Mouse (Mus musculus) thymus, adult 2 months (tissue): ENCODE results near the gene Atp2a2. TPM values are rescaled to one million over a fixed set of nuclear protein-coding genes. Genes with fewer than 3 reads are reported as not detected.

Source experiments
- DNase-seq: peaks from one replicate; pipeline ENCODE4 v3.0.0; 2021
- H3K27ac ChIP-seq: fragments of 200-500 bp; 2 replicates; pipeline ENCODE4 v1.5.1; 2012; ENCODE audit warnings: low read length, control low read depth; ENCODE audit not compliant: control insufficient read depth, insufficient read depth
- H3K27me3 ChIP-seq: fragments of 200-500 bp; 2 replicates; pipeline ENCODE4 v1.6.1; 2012; ENCODE audit warnings: mild to moderate bottlenecking, low read length, moderate library complexity, mixed read lengths; ENCODE audit not compliant: control insufficient read depth, insufficient read depth
- H3K36me3 ChIP-seq: fragments of 200-500 bp; 2 replicates; pipeline ENCODE4 v1.6.1; 2012; ENCODE audit warnings: mild to moderate bottlenecking, low read length, moderate library complexity; ENCODE audit not compliant: control insufficient read depth, insufficient read depth
- H3K4me1 ChIP-seq: fragments of 200-500 bp; replicated peaks from 2 replicates; pipeline ENCODE4 v1.6.1; 2012; ENCODE audit warnings: low read length; ENCODE audit not compliant: control insufficient read depth, insufficient read depth
- H3K4me3 ChIP-seq: fragments of 200-500 bp; 2 replicates; pipeline ENCODE4 v1.5.1; 2012; ENCODE audit warnings: mild to moderate bottlenecking, low read length, control low read depth, moderate library complexity; ENCODE audit not compliant: control insufficient read depth, insufficient read depth
- CTCF ChIP-seq: fragments of 200-500 bp; IDR thresholded peaks from 2 replicates; pipeline ENCODE4 v1.5.1; 2012; ENCODE audit warnings: mild to moderate bottlenecking, control low read depth, low read length, moderate library complexity, borderline replicate concordance; ENCODE audit not compliant: control insufficient read depth, poor library complexity, insufficient read depth; ENCODE audit errors: extremely low read depth
- POLR2A ChIP-seq: fragments of 200-500 bp; IDR thresholded peaks from 2 replicates; pipeline ENCODE4 v1.6.1; 2012; ENCODE audit warnings: mild to moderate bottlenecking, low read length, control low read depth, moderate library complexity; ENCODE audit not compliant: control insufficient read depth, poor library complexity, insufficient read depth; ENCODE audit errors: extremely low read depth
- WGBS: fragments of 180-500 bp; shearing (Covaris S2); methylation state at CpG from one replicate; pipeline ENCODE4 v1.1.7; 2018; 5-methylcytosine and 5-hydroxymethylcytosine counted together
- polyA plus RNA-seq: library from polyadenylated mRNA; depleted of rRNA; stranded (reverse); fragments of >200 nt; gene quantifications from 2 replicates; pipeline ENCODE4 v1.2.3, GENCODE M21; 2012

The Atp2a2 gene
- polyA plus RNA-seq, 1 experiment, result 175 TPM

DNA sequence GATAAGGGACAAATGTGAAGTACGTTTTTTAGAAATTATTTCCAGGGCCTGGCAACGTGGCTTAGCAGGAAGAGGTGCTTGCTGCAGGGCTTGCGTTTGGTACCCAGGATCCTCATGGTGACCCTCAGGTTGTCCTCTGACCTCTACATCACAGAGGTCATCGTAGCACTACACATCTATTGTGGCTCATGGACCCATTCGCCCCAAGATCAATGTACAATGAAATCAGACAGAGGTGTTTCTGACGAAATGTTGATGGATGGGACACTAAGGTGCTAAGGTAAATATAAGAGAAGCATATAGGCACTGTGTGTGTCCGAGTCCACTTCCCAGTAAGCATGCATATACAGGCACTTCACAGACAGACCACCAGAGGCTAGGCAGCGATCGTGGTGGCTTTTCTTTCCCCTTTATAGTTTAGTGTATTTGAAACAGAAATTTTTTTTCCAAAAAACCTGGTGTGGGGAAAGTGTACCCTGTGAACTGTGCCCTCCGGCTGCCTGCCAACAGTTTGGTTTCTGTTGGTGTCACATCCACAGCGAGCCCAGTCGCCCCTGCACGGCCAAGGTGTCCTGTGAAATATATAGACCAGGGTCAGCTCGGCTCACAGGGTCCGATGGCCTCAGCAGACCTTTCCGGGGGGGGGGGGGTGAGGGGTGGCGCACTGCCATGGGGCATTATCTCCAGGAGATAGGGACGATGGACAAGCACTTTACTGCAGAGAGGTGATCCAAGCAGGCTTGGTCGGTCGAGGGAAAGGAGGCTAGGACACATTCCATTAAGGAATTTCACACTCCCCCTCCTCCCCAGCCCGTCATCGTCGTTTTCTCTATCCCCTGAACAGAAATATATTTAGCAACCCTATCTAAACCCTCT is 18.5 kb upstream of the Atp2a2 start:
- no peaks in the 10 kb centered on the region for H3K36me3 ChIP-seq
- H3K4me1 ChIP-seq, result peaks cover 11% of the 10 kb centered on the region
- DNase-seq, result no peak
- H3K4me3 ChIP-seq, result no peak overlapping the region
- TF ChIP-seq CTCF, result no peak
- TF ChIP-seq POLR2A, result no peak
- no peaks in the 10 kb centered on the region for H3K27me3 ChIP-seq
- 89% methylated on average over 23 of the region's 23 CpGs for WGBS
- no peak overlapping the region for H3K27ac ChIP-seq

DNA sequence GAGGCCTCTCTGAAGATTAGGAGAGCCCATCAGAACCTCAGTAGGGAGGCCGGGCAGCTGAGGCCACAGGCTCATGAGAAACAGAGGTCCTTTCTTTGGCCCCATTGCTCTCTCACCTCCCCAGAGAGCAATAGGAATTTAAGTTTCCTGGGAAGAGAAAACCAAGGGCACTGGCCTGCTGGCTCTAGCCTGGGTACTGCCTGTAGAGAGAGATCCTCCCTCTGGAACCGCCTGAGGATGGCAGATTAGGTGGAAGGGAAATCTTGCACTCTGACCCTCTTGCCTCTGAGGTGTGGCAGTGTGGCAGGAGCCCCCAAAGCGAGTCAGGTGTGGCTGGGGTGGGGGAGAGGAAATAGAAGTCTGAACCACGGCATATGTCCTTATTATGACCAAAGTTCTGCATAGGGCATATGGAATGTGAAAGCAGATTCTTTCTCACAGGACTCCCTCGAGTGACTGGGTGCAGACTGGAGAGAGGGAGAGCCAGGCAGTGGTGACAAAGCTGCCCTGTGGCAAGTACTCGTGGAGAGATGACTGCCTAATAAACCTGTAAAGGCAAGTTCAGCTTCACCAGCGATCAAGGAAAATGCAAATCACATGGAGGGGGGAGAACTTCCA is 17.1 kb upstream of the Atp2a2 start:
- 62% methylated on average over 7 of the region's 7 CpGs for WGBS
- DNase-seq, result no peak
- H3K27me3 ChIP-seq, result no peaks in the 10 kb centered on the region
- H3K4me1 ChIP-seq, result peaks cover 15% of the 10 kb centered on the region
- no peak overlapping the region for H3K4me3 ChIP-seq
- H3K36me3 ChIP-seq, result no peaks in the 10 kb centered on the region
- TF ChIP-seq POLR2A, result no peak
- no peak for TF ChIP-seq CTCF
- no peak overlapping the region for H3K27ac ChIP-seq

DNA sequence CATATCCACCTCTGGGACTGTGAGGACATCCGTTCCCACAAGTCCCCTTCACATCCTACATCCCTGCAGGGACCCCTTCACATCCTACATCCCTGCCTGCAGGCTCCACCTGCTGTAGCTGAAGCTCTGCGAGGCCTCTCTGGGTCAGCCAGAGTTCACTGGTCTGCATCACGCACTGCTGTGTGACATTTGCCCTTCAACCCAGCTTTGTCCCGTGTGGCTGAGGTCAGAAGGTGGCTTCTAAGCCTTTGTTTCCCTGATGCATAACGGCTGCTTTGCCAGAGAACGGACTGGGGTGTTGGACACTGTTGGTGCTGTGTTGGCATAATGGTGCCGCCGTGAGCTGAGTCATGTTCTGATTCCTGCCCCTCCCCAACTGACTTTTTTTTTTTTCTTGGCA is 16.2 kb upstream of the Atp2a2 start:
- Histone ChIP-seq H3K4me3 (no peak overlapping the region), H3K27ac (no peak overlapping the region), H3K4me1 (peaks cover 18% of the 10 kb centered on the region), H3K27me3 (no peaks in the 10 kb centered on the region), H3K36me3 (no peaks in the 10 kb centered on the region)
- no peak for TF ChIP-seq CTCF
- WGBS, result 92% methylated on average over 8 of the region's 8 CpGs
- DNase-seq, result no peak

DNA sequence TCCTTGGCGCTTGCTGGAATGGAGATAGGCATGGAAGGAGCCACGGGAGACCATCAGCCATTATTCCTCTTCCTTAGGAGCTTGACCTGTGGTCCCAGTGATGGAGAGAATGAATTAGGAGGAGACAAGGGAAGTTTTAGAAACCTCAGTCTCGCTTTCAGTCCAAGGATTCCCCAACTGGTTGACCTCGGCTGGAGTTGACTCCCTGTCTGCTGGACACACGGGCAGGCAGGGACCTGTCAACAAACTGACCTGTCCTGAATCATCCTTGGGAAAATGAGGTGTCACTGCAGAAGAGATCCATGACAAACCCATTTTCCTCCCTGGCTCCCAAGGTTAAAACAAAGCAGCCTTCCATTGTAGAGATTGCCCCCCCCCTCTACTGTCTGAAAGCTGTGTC is 14.9 kb upstream of the Atp2a2 start:
- no peak for TF ChIP-seq CTCF
- TF ChIP-seq POLR2A, result no peak
- no peaks in the 10 kb centered on the region for H3K27me3 ChIP-seq
- no peak overlapping the region for H3K27ac ChIP-seq
- WGBS, result 92% methylated on average over 5 of the region's 5 CpGs
- H3K4me1 ChIP-seq, result peaks cover 18% of the 10 kb centered on the region
- DNase-seq, result no peak
- H3K36me3 ChIP-seq, result no peaks in the 10 kb centered on the region
- H3K4me3 ChIP-seq, result no peak overlapping the region

DNA sequence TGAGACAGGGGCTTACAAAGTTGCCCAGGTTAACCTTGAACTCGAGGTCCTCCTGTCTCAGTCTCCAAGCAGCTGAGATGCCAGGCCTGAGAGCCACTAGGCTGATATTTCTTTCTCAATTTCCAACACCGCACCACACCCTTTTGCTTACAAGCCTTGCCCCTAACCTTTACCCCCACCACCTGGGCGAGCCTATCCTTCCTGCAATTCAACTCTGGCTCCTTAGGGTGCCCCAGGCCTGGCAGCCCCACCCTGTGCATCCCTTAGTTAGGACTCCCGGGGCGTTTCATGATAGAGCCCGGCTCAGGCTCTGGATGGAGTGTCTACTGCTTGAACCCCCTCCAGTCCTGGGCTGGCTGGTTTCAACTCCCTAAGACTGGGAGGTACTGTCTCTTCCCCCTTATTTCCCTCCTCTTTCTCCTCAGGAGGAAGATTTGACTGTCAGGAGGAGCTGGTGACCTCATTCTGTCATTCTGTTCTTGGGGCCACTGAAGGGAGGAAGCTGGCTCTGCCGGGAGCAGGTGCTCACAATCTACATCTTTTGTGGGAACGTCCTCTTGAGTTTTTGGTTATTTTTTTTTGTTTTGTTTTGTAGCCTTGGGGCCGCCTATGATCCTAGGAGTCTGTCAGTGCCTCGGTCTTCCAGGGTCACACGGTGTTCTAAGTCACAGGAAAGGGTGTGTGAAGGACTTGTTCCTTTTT is 14.2 kb upstream of the Atp2a2 start:
- no peak overlapping the region for H3K4me3 ChIP-seq
- TF ChIP-seq CTCF (no peak), POLR2A (no peak)
- no peak overlapping the region for H3K27ac ChIP-seq
- peaks cover 24% of the 10 kb centered on the region for H3K4me1 ChIP-seq
- 66% methylated on average over 11 of the region's 11 CpGs for WGBS
- H3K27me3 ChIP-seq, result no peaks in the 10 kb centered on the region
- no peak for DNase-seq
- H3K36me3 ChIP-seq, result no peaks in the 10 kb centered on the region

DNA sequence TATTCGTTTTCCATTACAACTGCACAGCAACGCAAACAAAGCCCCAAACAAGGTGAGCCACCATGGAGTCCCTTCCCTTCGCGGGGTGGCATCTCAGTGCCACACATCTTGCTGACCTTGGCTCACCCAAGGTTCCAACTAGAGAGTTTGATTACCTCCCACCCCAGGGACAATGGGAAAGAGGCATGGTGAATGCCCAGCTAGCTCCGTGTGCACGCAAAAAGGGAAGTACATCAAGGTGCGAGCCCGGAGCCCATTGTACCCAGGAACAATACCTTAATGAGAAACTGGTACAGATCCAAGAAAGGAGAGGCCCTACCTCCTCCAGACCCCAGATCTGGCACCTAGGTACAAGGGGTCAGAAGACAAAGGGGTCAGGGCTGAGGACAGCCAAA is 12.1 kb upstream of the Atp2a2 start:
- no peaks in the 10 kb centered on the region for H3K36me3 ChIP-seq
- no peak overlapping the region for H3K27ac ChIP-seq
- H3K27me3 ChIP-seq, result no peaks in the 10 kb centered on the region
- peak overlapping the region; percentile 17 for H3K4me3 ChIP-seq
- peaks cover 28% of the 10 kb centered on the region for H3K4me1 ChIP-seq
- TF ChIP-seq CTCF, result no peak
- no peak for TF ChIP-seq POLR2A
- no peak for DNase-seq
- 21% methylated on average over 8 of the region's 8 CpGs for WGBS
